Mouse (Mus musculus) kidney, postnatal 0 days (tissue): ENCODE measurements around the gene Pheta1. TPM values are rescaled to one million over a fixed set of nuclear protein-coding genes. Genes with fewer than 3 reads are reported as not detected.
A peak's percentile ranks its signal among the peaks of the same experiment; 100 is the strongest.

Source experiments
- ATAC-seq: fragments of 200-750 bp; cut with Nextera tagmentation; replicated peaks from 2 replicates; pipeline ENCODE4 v1.8.0; 2017; ENCODE audit warnings: low read depth, moderate number of reproducible peaks, moderate TSS enrichment, moderate library complexity; ENCODE audit not compliant: low FRiP score
- DNase-seq: peaks from one replicate; pipeline ENCODE4 v3.0.0-alpha.2; 2016; ENCODE audit warnings: low spot score
- H3K27ac ChIP-seq: fragments of 300-500 bp; sonication (generic); 2 replicates; pipeline ENCODE4 v1.5.1; 2014; ENCODE audit warnings: mild to moderate bottlenecking
- H3K27me3 ChIP-seq: fragments of 300-500 bp; sonication (generic); 2 replicates; pipeline ENCODE4 v1.6.1; 2014; ENCODE audit warnings: low read length, mixed read lengths; ENCODE audit not compliant: insufficient read depth
- H3K36me3 ChIP-seq: fragments of 300-500 bp; sonication (generic); 2 replicates; pipeline ENCODE4 v1.6.1; 2014; ENCODE audit warnings: low read length, mixed read lengths; ENCODE audit not compliant: insufficient read depth
- H3K4me1 ChIP-seq: fragments of 300-500 bp; sonication (generic); replicated peaks from 2 replicates; pipeline ENCODE4 v1.6.1; 2014; ENCODE audit warnings: antibody characterized with exemption, low read length, mixed read lengths; ENCODE audit not compliant: insufficient read depth
- H3K4me2 ChIP-seq: fragments of 300-500 bp; sonication (generic); 2 replicates; pipeline ENCODE4 v1.6.1; 2014; ENCODE audit warnings: mild to moderate bottlenecking, low read length, moderate library complexity, mixed read lengths
- H3K4me3 ChIP-seq: fragments of 300-500 bp; sonication (generic); replicated peaks from 2 replicates; pipeline ENCODE4 v1.5.1; 2014; ENCODE audit warnings: low read depth, low read length
- H3K9ac ChIP-seq: fragments of 300-500 bp; sonication (generic); 2 replicates; pipeline ENCODE4 v1.6.1; 2014; ENCODE audit warnings: low read depth, low read length
- H3K9me3 ChIP-seq: fragments of 300-500 bp; sonication (generic); replicated peaks from 2 replicates; pipeline ENCODE4 v1.6.1; 2016; ENCODE audit warnings: low read length, inconsistent platforms, mixed read lengths
- CTCF ChIP-seq: IDR thresholded peaks from 2 replicates; pipeline ENCODE4 v1.5.1; 2016; ENCODE audit warnings: antibody characterized with exemption, low read depth, mild to moderate bottlenecking, moderate library complexity
- WGBS: fragments of 180-500 bp; shearing (Covaris S2); extraction: QIAGEN DNeasy Blood & Tissue Kit; methylation state at CpG from one replicate; pipeline ENCODE4 v1.1.7; 2014; 5-methylcytosine and 5-hydroxymethylcytosine counted together
- polyA plus RNA-seq: library from polyadenylated mRNA; unstranded; fragments of >200 nt; fragmentation: Nextera tagmentation; extraction: Ambion mirVana; gene quantifications from 2 replicates; pipeline ENCODE4 v1.2.1, GENCODE M21; 2015

The Pheta1 gene
- polyA plus RNA-seq, 1 experiment from 2014 or later = 25.7 TPM

DNA sequence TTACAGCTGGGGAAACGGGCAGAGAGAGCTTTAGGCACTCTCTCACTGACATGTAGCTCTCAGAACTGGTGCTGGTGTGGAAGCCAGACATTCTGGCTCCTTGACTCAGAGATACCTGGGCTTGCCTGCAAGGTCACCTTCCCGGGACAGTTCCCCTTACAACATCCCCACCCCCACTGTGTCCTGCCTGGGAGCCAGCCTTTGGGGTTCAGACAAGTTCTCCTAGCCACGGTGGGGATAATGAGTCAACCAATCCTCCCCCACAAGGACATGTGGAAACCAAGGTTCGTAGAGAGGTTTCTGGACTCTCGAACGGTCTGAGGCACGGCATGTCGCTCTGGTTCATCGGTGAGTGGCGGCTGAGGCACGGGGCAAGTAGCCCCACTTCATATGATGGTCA is 8.0 kb downstream of the Pheta1 start:
- Histone ChIP-seq H3K4me2 (no peak overlapping the region), H3K27ac (no peak overlapping the region), H3K4me1 (no peaks in the 10 kb centered on the region), H3K27me3 (no peaks in the 10 kb centered on the region), H3K9ac (no peak overlapping the region), H3K36me3 (peaks cover 18% of the 10 kb centered on the region), H3K4me3 (no peak overlapping the region), H3K9me3 (no peaks in the 10 kb centered on the region)
- ATAC-seq (no peak), DNase-seq (no peak)
- 57% methylated on average over 11 of the region's 11 CpGs for WGBS
- no peak for TF ChIP-seq CTCF

DNA sequence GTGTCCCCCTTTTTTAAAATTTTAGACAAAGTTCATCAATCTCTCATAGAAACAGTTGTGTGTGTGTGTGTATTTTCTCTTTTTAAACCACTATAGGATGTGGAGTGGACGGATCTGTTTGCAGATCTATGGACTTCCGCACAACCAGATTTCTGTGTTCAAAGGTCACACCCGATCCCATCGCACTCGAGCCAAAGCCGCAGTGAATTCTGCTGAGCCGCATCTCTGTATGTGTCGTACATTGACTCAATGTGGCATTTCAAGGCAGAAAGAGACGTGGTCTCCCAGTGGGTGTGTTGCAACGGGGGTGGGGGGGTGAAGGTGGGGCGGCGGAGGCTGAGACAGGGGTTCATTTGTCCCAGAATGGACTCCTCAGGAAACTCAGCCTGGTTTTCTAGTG is 9.6 kb downstream of the Pheta1 start:
- H3K27me3 ChIP-seq = no peaks in the 10 kb centered on the region
- H3K4me2 ChIP-seq = no peak overlapping the region
- no peak overlapping the region for H3K9ac ChIP-seq
- no peaks in the 10 kb centered on the region for H3K9me3 ChIP-seq
- WGBS = 90% methylated on average over 12 of the region's 12 CpGs
- no peaks in the 10 kb centered on the region for H3K4me1 ChIP-seq
- H3K27ac ChIP-seq = no peak overlapping the region
- peaks cover 5% of the 10 kb centered on the region; the same call in 1 of the 2 replicates for H3K36me3 ChIP-seq
- ATAC-seq (no peak), DNase-seq (no peak)
- no peak overlapping the region for H3K4me3 ChIP-seq
- TF ChIP-seq CTCF = no peak

DNA sequence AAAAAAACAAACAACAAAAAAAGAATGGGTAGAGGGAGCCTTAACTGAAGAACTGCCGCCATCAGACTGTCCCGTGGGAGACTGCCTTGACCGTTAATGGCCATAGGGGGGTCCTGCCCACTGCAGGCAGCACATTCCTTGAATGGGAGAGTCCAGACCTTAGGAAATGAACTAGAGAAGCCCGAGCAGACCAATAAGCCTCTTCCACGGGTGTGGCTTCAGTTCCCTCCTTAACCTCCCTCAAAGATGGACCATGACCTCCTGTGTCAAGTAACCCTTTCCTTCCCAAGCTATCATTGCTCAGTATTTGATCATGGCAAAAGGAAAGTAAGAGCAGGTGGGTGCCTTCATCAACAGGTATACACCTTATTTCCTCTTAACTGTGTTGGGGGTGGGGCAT is 13.2 kb downstream of the Pheta1 start:
- no peaks in the 10 kb centered on the region for H3K9me3 ChIP-seq
- no peak overlapping the region for H3K9ac ChIP-seq
- TF ChIP-seq CTCF = no peak
- WGBS = 32% methylated on average over 5 of the region's 5 CpGs
- no peak overlapping the region for H3K27ac ChIP-seq
- ATAC-seq (no peak), DNase-seq (no peak)
- no peaks in the 10 kb centered on the region; the same call in 1 of the 2 replicates for H3K4me1 ChIP-seq
- H3K27me3 ChIP-seq = no peaks in the 10 kb centered on the region
- H3K36me3 ChIP-seq = no peaks in the 10 kb centered on the region
- no peak overlapping the region for H3K4me3 ChIP-seq
- H3K4me2 ChIP-seq = no peak overlapping the region

DNA sequence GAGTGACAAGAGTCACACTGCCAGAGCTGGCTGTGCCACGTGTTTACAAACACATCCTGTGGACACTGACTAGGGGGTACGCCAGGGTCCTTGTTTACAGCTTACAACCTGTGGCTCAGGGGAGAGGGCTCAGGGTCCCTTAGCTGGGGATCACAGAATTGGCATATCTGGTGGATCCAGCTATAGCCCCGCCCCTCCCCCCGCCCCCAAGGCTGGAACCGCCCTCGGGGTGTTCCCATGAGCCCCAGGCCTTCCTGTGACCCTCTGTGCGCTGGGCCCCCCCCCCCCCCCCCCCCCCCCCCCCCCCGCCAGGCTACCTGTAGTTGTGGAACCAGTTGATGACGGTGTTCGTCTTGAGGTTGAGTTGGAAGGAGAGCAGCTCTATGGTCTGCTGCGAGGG is 15.5 kb downstream of the Pheta1 start:
- no peak overlapping the region for H3K9ac ChIP-seq
- H3K4me2 ChIP-seq = no peak overlapping the region; the same call in 1 of the 2 replicates
- no peaks in the 10 kb centered on the region for H3K36me3 ChIP-seq
- TF ChIP-seq CTCF = no peak
- 14% methylated on average over 7 of the region's 11 CpGs for WGBS
- H3K4me1 ChIP-seq = no peaks in the 10 kb centered on the region; the same call in 1 of the 2 replicates
- H3K9me3 ChIP-seq = no peaks in the 10 kb centered on the region
- no peak overlapping the region for H3K27ac ChIP-seq
- DNase-seq (no peak), ATAC-seq (no peak)
- H3K27me3 ChIP-seq = no peaks in the 10 kb centered on the region
- no peak overlapping the region for H3K4me3 ChIP-seq

DNA sequence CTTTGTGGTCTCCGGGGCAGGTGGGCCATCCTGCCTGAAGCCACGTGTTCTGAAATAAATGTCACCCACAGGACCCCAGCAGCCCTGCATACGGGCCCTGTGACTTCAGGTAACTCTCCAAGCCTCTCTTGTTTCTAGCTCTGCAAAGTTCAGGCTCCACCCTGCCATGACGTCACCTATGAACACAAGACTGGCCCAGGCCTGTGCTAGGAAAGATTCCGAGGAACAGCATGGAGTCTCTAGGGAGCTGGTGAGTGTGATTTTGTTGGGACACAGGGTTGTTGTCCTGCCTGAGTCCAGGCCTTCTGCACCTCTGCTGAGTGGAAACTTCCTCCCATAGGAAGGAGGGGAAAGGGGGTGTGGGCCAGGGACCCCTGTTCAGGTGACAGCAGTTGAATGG is 19.2 kb downstream of the Pheta1 start:
- Histone ChIP-seq H3K27me3 (no peaks in the 10 kb centered on the region), H3K4me3 (no peak overlapping the region), H3K27ac (no peak overlapping the region), H3K9me3 (no peaks in the 10 kb centered on the region), H3K9ac (no peak overlapping the region), H3K36me3 (no peaks in the 10 kb centered on the region), H3K4me2 (no peak overlapping the region), H3K4me1 (no peaks in the 10 kb centered on the region; the same call in 1 of the 2 replicates)
- ATAC-seq = no peak
- no peak for TF ChIP-seq CTCF
- no peak for DNase-seq
- WGBS = 49% methylated on average over 5 of the region's 5 CpGs

DNA sequence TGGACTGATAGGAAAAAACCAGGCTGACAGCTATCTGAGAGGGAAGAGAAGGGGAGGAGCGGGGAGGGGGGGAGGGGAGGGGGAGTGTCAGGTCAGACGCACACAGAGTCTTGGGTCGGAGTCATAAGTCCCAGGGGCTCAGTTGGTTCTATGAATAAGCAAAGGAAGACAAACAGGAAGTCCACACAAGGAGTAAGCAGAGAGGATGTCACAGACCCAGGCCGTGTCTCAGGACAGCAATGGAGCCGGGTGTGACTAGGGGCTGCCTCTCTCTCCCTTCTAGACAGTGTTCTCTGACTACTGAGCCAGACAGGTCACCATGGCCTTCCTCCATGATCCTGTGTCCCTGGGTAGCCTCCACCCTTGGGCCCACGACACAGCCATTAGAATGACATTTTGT is 22.0 kb downstream of the Pheta1 start:
- 71% methylated on average over 6 of the region's 6 CpGs for WGBS
- peak overlapping the region; percentile 54; the same call in 1 of the 2 replicates for H3K27ac ChIP-seq
- no peak overlapping the region for H3K9ac ChIP-seq
- DNase-seq (no peak), ATAC-seq (no peak)
- no peak for TF ChIP-seq CTCF
- no peak overlapping the region for H3K4me3 ChIP-seq
- H3K4me1 ChIP-seq = no peaks in the 10 kb centered on the region
- no peaks in the 10 kb centered on the region for H3K36me3 ChIP-seq
- no peaks in the 10 kb centered on the region for H3K27me3 ChIP-seq
- no peaks in the 10 kb centered on the region for H3K9me3 ChIP-seq
- no peak overlapping the region for H3K4me2 ChIP-seq

DNA sequence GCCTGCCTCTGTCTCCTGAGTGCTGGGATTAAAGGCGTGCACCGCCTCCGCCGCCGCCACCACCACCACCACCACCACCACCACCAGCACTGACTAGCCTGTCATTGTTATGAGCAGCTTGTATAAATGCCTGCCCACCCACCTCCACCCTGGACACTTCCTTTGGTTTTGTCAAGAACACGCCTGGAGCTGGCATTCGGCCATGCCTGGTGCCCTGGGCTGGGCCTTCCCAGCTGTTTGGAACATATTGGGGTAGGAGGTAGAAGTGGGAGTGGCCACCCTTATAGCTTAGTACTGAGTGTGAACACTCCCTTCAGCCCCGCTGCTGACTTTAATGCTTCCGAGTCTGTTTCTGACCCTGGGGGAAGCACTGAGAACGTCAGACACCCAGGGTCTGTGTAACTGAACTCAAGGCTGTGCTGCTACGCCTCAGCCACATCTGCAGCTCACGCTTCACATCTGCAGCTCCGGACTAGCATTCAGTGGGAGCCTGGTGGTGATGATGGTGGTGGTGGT is 22.8 kb downstream of the Pheta1 start:
- 88% methylated on average over 13 of the region's 13 CpGs for WGBS

More for the DNA sequence above, 22.8 kb downstream of the Pheta1 start:
- Histone ChIP-seq H3K9ac (no peak overlapping the region), H3K27ac (no peak overlapping the region), H3K4me3 (no peak overlapping the region), H3K27me3 (no peaks in the 10 kb centered on the region), H3K4me1 (no peaks in the 10 kb centered on the region), H3K9me3 (no peaks in the 10 kb centered on the region), H3K4me2 (no peak overlapping the region), H3K36me3 (no peaks in the 10 kb centered on the region)
- TF ChIP-seq CTCF = no peak
- no peak for DNase-seq
- ATAC-seq = no peak
